Mouse (Mus musculus) midbrain, embryonic 13.5 days (tissue): ENCODE measurements around the gene Kdm8. TPM values are rescaled to one million over a fixed set of nuclear protein-coding genes. Genes with fewer than 3 reads are reported as not detected.
A peak's percentile ranks its signal among the peaks of the same experiment; 100 is the strongest.

Experiments
- ATAC-seq: fragments of 200-750 bp; cut with Nextera tagmentation; 2 replicates; pipeline ENCODE4 v1.8.0; 2017; ENCODE audit warnings: mild to moderate bottlenecking, moderate TSS enrichment, moderate library complexity
- H3K27ac ChIP-seq: fragments of 300-500 bp; sonication (generic); 2 replicates; pipeline ENCODE4 v1.5.1; 2015; ENCODE audit warnings: inconsistent platforms, mild to moderate bottlenecking, moderate library complexity
- H3K27me3 ChIP-seq: fragments of 300-500 bp; sonication (generic); 2 replicates; pipeline ENCODE4 v1.6.1; 2015; ENCODE audit warnings: mild to moderate bottlenecking, inconsistent platforms
- H3K36me3 ChIP-seq: fragments of 300-500 bp; sonication (generic); 2 replicates; pipeline ENCODE4 v1.6.1; 2015; ENCODE audit warnings: mild to moderate bottlenecking, inconsistent platforms
- H3K4me1 ChIP-seq: fragments of 300-500 bp; sonication (generic); replicated peaks from 2 replicates; pipeline ENCODE4 v1.6.1; 2015; ENCODE audit warnings: inconsistent platforms
- H3K4me2 ChIP-seq: fragments of 300-500 bp; sonication (generic); replicated peaks from 2 replicates; pipeline ENCODE4 v1.6.1; 2015; ENCODE audit warnings: moderate library complexity, mild to moderate bottlenecking, inconsistent platforms
- H3K4me3 ChIP-seq: fragments of 300-500 bp; sonication (generic); replicated peaks from 2 replicates; pipeline ENCODE4 v1.5.1; 2015; ENCODE audit warnings: mild to moderate bottlenecking, inconsistent platforms
- H3K9ac ChIP-seq: fragments of 300-500 bp; sonication (generic); replicated peaks from 2 replicates; pipeline ENCODE4 v1.6.1; 2015; ENCODE audit warnings: mild to moderate bottlenecking, inconsistent platforms
- H3K9me3 ChIP-seq: fragments of 300-500 bp; sonication (generic); 2 replicates; pipeline ENCODE4 v1.6.1; 2016; ENCODE audit warnings: mild to moderate bottlenecking, inconsistent platforms
- WGBS: fragments of 180-500 bp; shearing (Covaris S2); methylation state at CpG from one replicate; pipeline ENCODE4 v1.1.7; 2015; 5-methylcytosine and 5-hydroxymethylcytosine counted together
- polyA plus RNA-seq: library from polyadenylated mRNA; unstranded; fragments of >200 nt; fragmentation: Nextera tagmentation; extraction: Ambion mirVana; gene quantifications from 2 replicates; pipeline ENCODE4 v1.2.1, GENCODE M21; 2015

The Kdm8 gene
- polyA plus RNA-seq: 6.2 and 6.9 TPM in 2 replicates

GRCm38 (mm10) chr7:125444464-125445401, at the start of gene Kdm8:
Kdm8 (plus strand) TSS chr7:125444676.
- peak within 1 kb of the TSS; percentile 72 for H3K9ac ChIP-seq

GRCm38 (mm10) chr7:125398116-125398515, 46.4 kb upstream of the Kdm8 start:
- H3K27ac ChIP-seq: no peak overlapping the region
- peaks cover 5% of the 10 kb centered on the region for H3K4me1 ChIP-seq
- H3K4me3 ChIP-seq: no peak overlapping the region
- H3K4me2 ChIP-seq: no peak overlapping the region
- H3K27me3 ChIP-seq: 0 out of 2 replicates have a peak, but pooled peaks cover 11% of the 10 kb centered on the region
- ATAC-seq: no peak
- no peaks in the 10 kb centered on the region for H3K36me3 ChIP-seq
- 90% methylated on average over 8 of the region's 8 CpGs for WGBS
- H3K9ac ChIP-seq: no peak overlapping the region
- no peaks in the 10 kb centered on the region for H3K9me3 ChIP-seq

More at GRCm38 (mm10) chr7:125444464-125445401, at the start of gene Kdm8:
- Histone ChIP-seq H3K4me3 (peak within 1 kb of the TSS; percentile 53), H3K27me3 (no peaks in the 10 kb centered on the region), H3K27ac (peak within 1 kb of the TSS; percentile 95), H3K36me3 (no peaks in the 10 kb centered on the region), H3K9me3 (no peaks in the 10 kb centered on the region), H3K4me1 (peaks cover 20% of the 10 kb centered on the region), H3K4me2 (peak within 1 kb of the TSS; percentile 80)
- ATAC-seq: peak; percentile 98
- WGBS: under 1% methylated on average over 61 of the region's 61 CpGs

GRCm38 (mm10) chr7:125398687-125399086, 45.8 kb upstream of the Kdm8 start:
- H3K4me1 ChIP-seq: peaks cover 4% of the 10 kb centered on the region; the same call in 1 of the 2 replicates
- no peak overlapping the region for H3K4me3 ChIP-seq
- H3K9ac ChIP-seq: no peak overlapping the region
- 62% methylated on average over 6 of the region's 6 CpGs for WGBS
- H3K27ac ChIP-seq: no peak overlapping the region
- no peaks in the 10 kb centered on the region for H3K36me3 ChIP-seq
- 0 out of 2 replicates have a peak, but pooled peaks cover 11% of the 10 kb centered on the region for H3K27me3 ChIP-seq
- ATAC-seq: no peak
- H3K4me2 ChIP-seq: no peak overlapping the region
- no peaks in the 10 kb centered on the region for H3K9me3 ChIP-seq

- Histone ChIP-seq H3K4me1 (no peaks in the 10 kb centered on the region), H3K27ac (no peak overlapping the region), H3K4me2 (no peak overlapping the region), H3K9me3 (no peaks in the 10 kb centered on the region), H3K4me3 (no peak overlapping the region), H3K36me3 (no peaks in the 10 kb centered on the region), H3K9ac (no peak overlapping the region), H3K27me3 (no peaks in the 10 kb centered on the region)
- WGBS: 87% methylated on average over 6 of the region's 6 CpGs
- no peak for ATAC-seq
These were observed 37.3 kb upstream of the Kdm8 start for GRCm38 (mm10) chr7:125407136-125407535.

- Histone ChIP-seq H3K27me3 (no peaks in the 10 kb centered on the region), H3K36me3 (no peaks in the 10 kb centered on the region), H3K27ac (no peak overlapping the region), H3K9me3 (no peaks in the 10 kb centered on the region), H3K9ac (no peak overlapping the region), H3K4me2 (no peak overlapping the region), H3K4me1 (no peaks in the 10 kb centered on the region), H3K4me3 (no peak overlapping the region)
- 94% methylated on average over 1 of the region's 1 CpGs for WGBS
- ATAC-seq: no peak
These were observed 29.4 kb upstream of the Kdm8 start for GRCm38 (mm10) chr7:125415087-125415486.

GRCm38 (mm10) chr7:125415776-125416175, 28.7 kb upstream of the Kdm8 start:
- Histone ChIP-seq H3K9ac (no peak overlapping the region), H3K27me3 (no peaks in the 10 kb centered on the region), H3K36me3 (no peaks in the 10 kb centered on the region), H3K4me1 (no peaks in the 10 kb centered on the region), H3K4me3 (no peak overlapping the region), H3K9me3 (no peaks in the 10 kb centered on the region), H3K4me2 (no peak overlapping the region), H3K27ac (no peak overlapping the region)
- no peak for ATAC-seq
- WGBS: 88% methylated on average over 4 of the region's 4 CpGs

- no peaks in the 10 kb centered on the region for H3K9me3 ChIP-seq
- H3K4me3 ChIP-seq: no peak overlapping the region
- no peaks in the 10 kb centered on the region for H3K27me3 ChIP-seq
- H3K9ac ChIP-seq: no peak overlapping the region
- no peak overlapping the region for H3K4me2 ChIP-seq
- H3K27ac ChIP-seq: no peak overlapping the region
- no peaks in the 10 kb centered on the region for H3K36me3 ChIP-seq
- H3K4me1 ChIP-seq: no peaks in the 10 kb centered on the region
- ATAC-seq: no peak
- WGBS: 87% methylated on average over 5 of the region's 5 CpGs
These were observed 27.7 kb upstream of the Kdm8 start for GRCm38 (mm10) chr7:125416762-125417161.

GRCm38 (mm10) chr7:125418413-125418812, 26.1 kb upstream of the Kdm8 start:
- WGBS: 24% methylated on average over 3 of the region's 3 CpGs
- H3K4me1 ChIP-seq: no peaks in the 10 kb centered on the region

GRCm38 (mm10) chr7:125420190-125420589, 24.3 kb upstream of the Kdm8 start:
- H3K9ac ChIP-seq: no peak overlapping the region
- H3K4me2 ChIP-seq: no peak overlapping the region
- no peak for ATAC-seq
- no peak overlapping the region for H3K27ac ChIP-seq
- H3K4me3 ChIP-seq: no peak overlapping the region
- H3K36me3 ChIP-seq: no peaks in the 10 kb centered on the region
- H3K4me1 ChIP-seq: no peaks in the 10 kb centered on the region
- no peaks in the 10 kb centered on the region for H3K27me3 ChIP-seq
- WGBS: 61% methylated on average over 2 of the region's 2 CpGs
- no peaks in the 10 kb centered on the region for H3K9me3 ChIP-seq

More at GRCm38 (mm10) chr7:125418413-125418812, 26.1 kb upstream of the Kdm8 start:
- H3K27ac ChIP-seq: no peak overlapping the region
- no peak overlapping the region for H3K4me3 ChIP-seq
- H3K9ac ChIP-seq: no peak overlapping the region
- ATAC-seq: no peak
- H3K9me3 ChIP-seq: no peaks in the 10 kb centered on the region
- H3K36me3 ChIP-seq: no peaks in the 10 kb centered on the region
- H3K27me3 ChIP-seq: no peaks in the 10 kb centered on the region
- H3K4me2 ChIP-seq: no peak overlapping the region

GRCm38 (mm10) chr7:125421911-125422310, 22.6 kb upstream of the Kdm8 start:
- no peaks in the 10 kb centered on the region for H3K27me3 ChIP-seq
- no peak overlapping the region for H3K27ac ChIP-seq
- H3K36me3 ChIP-seq: no peaks in the 10 kb centered on the region
- no peaks in the 10 kb centered on the region for H3K4me1 ChIP-seq
- WGBS: 56% methylated on average over 2 of the region's 2 CpGs
- H3K9ac ChIP-seq: no peak overlapping the region
- no peak for ATAC-seq
- H3K4me2 ChIP-seq: no peak overlapping the region
- no peaks in the 10 kb centered on the region for H3K9me3 ChIP-seq
- H3K4me3 ChIP-seq: no peak overlapping the region

GRCm38 (mm10) chr7:125423056-125423455, 21.4 kb upstream of the Kdm8 start:
- no peaks in the 10 kb centered on the region for H3K27me3 ChIP-seq
- no peak overlapping the region for H3K27ac ChIP-seq
- no peak overlapping the region for H3K9ac ChIP-seq
- no peak overlapping the region for H3K4me3 ChIP-seq
- H3K4me1 ChIP-seq: no peaks in the 10 kb centered on the region
- no peak overlapping the region for H3K4me2 ChIP-seq
- H3K9me3 ChIP-seq: no peaks in the 10 kb centered on the region
- 74% methylated on average over 3 of the region's 3 CpGs for WGBS
- ATAC-seq: no peak
- no peaks in the 10 kb centered on the region for H3K36me3 ChIP-seq

GRCm38 (mm10) chr7:125427492-125428090, 16.9 kb upstream of the Kdm8 start:
- H3K4me1 ChIP-seq: peaks cover 4% of the 10 kb centered on the region; the same call in 1 of the 2 replicates
- no peaks in the 10 kb centered on the region for H3K9me3 ChIP-seq
- no peak for ATAC-seq
- H3K27ac ChIP-seq: no peak overlapping the region
- WGBS: 87% methylated on average over 12 of the region's 12 CpGs
- no peaks in the 10 kb centered on the region for H3K36me3 ChIP-seq
- H3K9ac ChIP-seq: no peak overlapping the region
- no peak overlapping the region for H3K4me3 ChIP-seq
- no peaks in the 10 kb centered on the region for H3K27me3 ChIP-seq
- no peak overlapping the region for H3K4me2 ChIP-seq
